Mouse (Mus musculus) forebrain, embryonic 11.5 days (tissue): Measurements from ENCODE around the gene Sec11a. TPM values are rescaled to one million over a fixed set of nuclear protein-coding genes. Genes with fewer than 3 reads are reported as not detected.

Source experiments
- ATAC-seq: fragments of 200-750 bp; cut with Nextera tagmentation; replicated peaks from 2 replicates; pipeline ENCODE4 v1.8.0; 2017; ENCODE audit warnings: moderate TSS enrichment; ENCODE audit not compliant: low FRiP score
- DNase-seq: peaks from one replicate; pipeline ENCODE4 v3.0.0-alpha.2; 2017; ENCODE audit warnings: low spot score
- H3K27ac ChIP-seq: fragments of 300-500 bp; sonication (generic); 2 replicates; pipeline ENCODE4 v1.5.1; 2014; ENCODE audit warnings: low read depth, low read length
- H3K27me3 ChIP-seq: fragments of 300-500 bp; sonication (generic); 2 replicates; pipeline ENCODE4 v1.6.1; 2014; ENCODE audit warnings: mild to moderate bottlenecking, low read length, mixed read lengths; ENCODE audit not compliant: control insufficient read depth, insufficient read depth
- H3K36me3 ChIP-seq: fragments of 300-500 bp; sonication (generic); 2 replicates; pipeline ENCODE4 v1.6.1; 2014; ENCODE audit warnings: mild to moderate bottlenecking, low read length, moderate library complexity, mixed read lengths; ENCODE audit not compliant: control insufficient read depth, insufficient read depth
- H3K4me1 ChIP-seq: fragments of 300-500 bp; sonication (generic); replicated peaks from 2 replicates; pipeline ENCODE4 v1.6.1; 2014; ENCODE audit warnings: low read length, mixed read lengths; ENCODE audit not compliant: control insufficient read depth, insufficient read depth
- H3K4me2 ChIP-seq: fragments of 300-500 bp; sonication (generic); 2 replicates; pipeline ENCODE4 v1.6.1; 2014; ENCODE audit warnings: low read depth, mild to moderate bottlenecking, low read length, moderate library complexity, mixed read lengths; ENCODE audit not compliant: severe bottlenecking
- H3K4me3 ChIP-seq: fragments of 300-500 bp; sonication (generic); 2 replicates; pipeline ENCODE4 v1.5.1; 2014; ENCODE audit warnings: low read depth, low read length
- H3K9ac ChIP-seq: fragments of 300-500 bp; sonication (generic); 2 replicates; pipeline ENCODE4 v1.6.1; 2014; ENCODE audit warnings: low read length
- H3K9me3 ChIP-seq: fragments of 300-500 bp; sonication (generic); 2 replicates; pipeline ENCODE4 v1.6.1; 2016; ENCODE audit warnings: low read length, mixed read lengths; ENCODE audit not compliant: control insufficient read depth
- WGBS: fragments of 180-500 bp; shearing (Covaris S2); extraction: QIAGEN DNeasy Blood & Tissue Kit; methylation state at CpG from one replicate; pipeline ENCODE4 v1.1.7; 2014; 5-methylcytosine and 5-hydroxymethylcytosine counted together
- polyA plus RNA-seq: library from polyadenylated mRNA; unstranded; fragments of >200 nt; fragmentation: Nextera tagmentation; extraction: Ambion mirVana; gene quantifications from 2 replicates; pipeline ENCODE4 v1.2.1, GENCODE M21; 2014

Sec11a gene
- polyA plus RNA-seq, 1 experiment from 2014 or later, result 201 TPM

DNA sequence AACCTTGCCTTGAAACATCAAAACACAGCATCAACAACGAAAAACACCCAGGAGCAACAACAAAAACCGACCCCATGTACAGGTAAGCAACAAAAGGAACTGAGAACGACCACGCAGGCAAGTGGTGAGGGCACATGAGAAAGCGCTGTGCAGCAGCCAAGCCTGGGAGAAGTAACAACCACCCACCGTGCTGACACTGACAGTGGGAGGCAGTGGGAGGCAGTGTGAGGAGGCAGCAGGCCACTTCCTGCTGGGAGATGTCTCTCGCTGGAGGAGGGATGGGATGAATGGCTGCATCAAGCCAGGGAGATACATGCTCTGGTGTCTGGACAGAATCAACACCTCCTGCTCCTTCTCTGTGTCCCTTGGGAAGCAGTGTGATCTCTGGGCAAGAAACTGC lies 50.4 kb downstream of the Sec11a start:
- no peak overlapping the region for H3K9ac ChIP-seq
- H3K4me1 ChIP-seq, result peaks cover 2% of the 10 kb centered on the region; the same call in 1 of the 2 replicates
- ATAC-seq (no peak), DNase-seq (no peak)
- H3K4me2 ChIP-seq, result 0 out of 2 replicates have a peak overlapping the region, but pooled peaks have one; percentile 8
- 94% methylated on average over 7 of the region's 7 CpGs for WGBS
- no peak overlapping the region for H3K4me3 ChIP-seq
- H3K36me3 ChIP-seq, result peaks cover 7% of the 10 kb centered on the region; the same call in 1 of the 2 replicates
- H3K9me3 ChIP-seq, result no peaks in the 10 kb centered on the region
- no peaks in the 10 kb centered on the region for H3K27me3 ChIP-seq
- no peak overlapping the region for H3K27ac ChIP-seq

DNA sequence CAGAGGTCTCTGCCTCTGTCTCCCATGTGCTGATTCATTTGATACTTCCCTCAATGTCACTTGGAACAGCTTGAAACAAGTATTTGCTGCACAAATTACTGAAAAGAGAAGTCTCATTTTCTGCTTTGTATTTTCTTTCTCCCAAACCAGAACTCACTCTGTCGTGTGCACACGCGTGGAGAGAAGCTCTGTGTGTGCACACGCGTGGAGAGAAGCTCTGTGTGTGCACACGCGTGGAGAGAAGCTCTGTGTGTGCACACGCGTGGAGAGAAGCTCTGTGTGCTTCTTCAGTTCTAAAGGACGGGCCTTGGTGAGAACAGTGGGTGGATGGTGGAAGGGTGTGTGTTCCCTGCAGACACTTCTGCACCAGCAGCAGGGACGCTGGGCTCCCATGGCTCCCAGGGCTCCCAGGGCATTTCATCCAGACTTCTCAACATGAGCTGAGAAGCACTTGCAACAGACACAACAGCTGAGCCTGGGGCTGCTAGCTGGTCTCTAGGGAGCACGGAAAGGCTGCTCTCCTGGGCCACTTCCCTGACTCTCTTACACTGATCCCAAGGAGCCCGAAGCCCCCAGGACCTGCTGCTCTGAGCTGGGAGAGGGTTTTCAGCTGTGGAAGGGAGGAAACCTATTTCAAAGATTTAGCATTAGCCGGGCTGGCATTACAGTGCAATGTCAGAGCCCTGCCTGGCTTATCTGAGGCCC lies 52.6 kb downstream of the Sec11a start:
- no peaks in the 10 kb centered on the region for H3K4me1 ChIP-seq
- WGBS, result 95% methylated on average over 14 of the region's 14 CpGs
- H3K36me3 ChIP-seq, result peaks cover 7% of the 10 kb centered on the region; the same call in 1 of the 2 replicates
- no peak overlapping the region for H3K27ac ChIP-seq
- no peak overlapping the region for H3K9ac ChIP-seq
- DNase-seq (no peak), ATAC-seq (no peak)
- no peak overlapping the region for H3K4me2 ChIP-seq
- no peaks in the 10 kb centered on the region for H3K27me3 ChIP-seq
- H3K4me3 ChIP-seq, result no peak overlapping the region
- H3K9me3 ChIP-seq, result no peaks in the 10 kb centered on the region

DNA sequence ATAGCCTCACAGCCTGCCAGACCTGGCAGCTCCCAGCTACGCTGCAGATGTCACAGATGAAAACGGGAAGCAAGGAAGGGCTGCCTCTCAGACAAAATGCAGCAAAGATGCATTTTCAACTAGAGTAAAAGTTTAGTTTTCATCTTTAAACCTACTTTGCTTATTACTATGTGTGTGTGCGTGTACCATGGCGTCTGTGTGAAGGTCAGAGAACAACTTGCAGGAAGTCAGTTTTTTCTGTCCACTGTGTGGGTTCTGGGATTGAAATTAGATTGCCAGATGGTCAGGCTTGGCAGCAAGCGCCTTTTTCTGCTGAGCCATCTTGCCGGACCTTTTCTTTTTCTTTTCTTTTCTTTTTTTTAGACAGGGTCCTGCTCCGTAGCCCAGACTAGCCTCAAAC lies 53.4 kb downstream of the Sec11a start:
- no peak overlapping the region for H3K4me2 ChIP-seq
- H3K36me3 ChIP-seq, result peaks cover 7% of the 10 kb centered on the region; the same call in 1 of the 2 replicates
- WGBS, result 91% methylated on average over 7 of the region's 7 CpGs
- H3K27ac ChIP-seq, result no peak overlapping the region
- no peaks in the 10 kb centered on the region for H3K27me3 ChIP-seq
- ATAC-seq (no peak), DNase-seq (no peak)
- no peak overlapping the region for H3K9ac ChIP-seq
- H3K4me1 ChIP-seq, result 0 out of 2 replicates have a peak, but pooled peaks cover 3% of the 10 kb centered on the region
- H3K9me3 ChIP-seq, result no peaks in the 10 kb centered on the region
- no peak overlapping the region for H3K4me3 ChIP-seq

DNA sequence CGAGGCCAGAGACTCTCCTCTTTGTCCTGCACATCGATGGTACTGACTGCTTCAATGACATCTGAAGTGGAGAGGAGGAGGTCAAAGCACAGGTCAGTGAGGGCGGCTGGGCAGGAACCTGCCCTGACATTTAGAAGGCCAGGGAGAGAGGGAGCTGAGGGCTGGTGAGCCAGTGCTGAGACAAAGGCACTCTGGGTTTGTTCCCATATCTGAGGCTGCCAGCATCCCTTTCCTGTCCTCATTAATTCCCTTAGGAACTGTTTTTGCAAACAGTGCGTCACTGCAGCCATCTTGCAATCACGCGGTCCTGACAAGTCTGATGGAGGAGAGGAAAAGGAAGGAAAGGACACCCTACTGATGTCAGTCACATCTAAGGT lies 53.8 kb downstream of the Sec11a start:
- Histone ChIP-seq H3K9me3 (no peaks in the 10 kb centered on the region), H3K27ac (no peak overlapping the region), H3K36me3 (peaks cover 7% of the 10 kb centered on the region; the same call in 1 of the 2 replicates), H3K27me3 (no peaks in the 10 kb centered on the region), H3K4me2 (no peak overlapping the region), H3K4me3 (no peak overlapping the region), H3K4me1 (0 out of 2 replicates have a peak, but pooled peaks cover 6% of the 10 kb centered on the region), H3K9ac (no peak overlapping the region)
- DNase-seq, result no peak
- ATAC-seq, result no peak
- WGBS, result 80% methylated on average over 6 of the region's 6 CpGs

DNA sequence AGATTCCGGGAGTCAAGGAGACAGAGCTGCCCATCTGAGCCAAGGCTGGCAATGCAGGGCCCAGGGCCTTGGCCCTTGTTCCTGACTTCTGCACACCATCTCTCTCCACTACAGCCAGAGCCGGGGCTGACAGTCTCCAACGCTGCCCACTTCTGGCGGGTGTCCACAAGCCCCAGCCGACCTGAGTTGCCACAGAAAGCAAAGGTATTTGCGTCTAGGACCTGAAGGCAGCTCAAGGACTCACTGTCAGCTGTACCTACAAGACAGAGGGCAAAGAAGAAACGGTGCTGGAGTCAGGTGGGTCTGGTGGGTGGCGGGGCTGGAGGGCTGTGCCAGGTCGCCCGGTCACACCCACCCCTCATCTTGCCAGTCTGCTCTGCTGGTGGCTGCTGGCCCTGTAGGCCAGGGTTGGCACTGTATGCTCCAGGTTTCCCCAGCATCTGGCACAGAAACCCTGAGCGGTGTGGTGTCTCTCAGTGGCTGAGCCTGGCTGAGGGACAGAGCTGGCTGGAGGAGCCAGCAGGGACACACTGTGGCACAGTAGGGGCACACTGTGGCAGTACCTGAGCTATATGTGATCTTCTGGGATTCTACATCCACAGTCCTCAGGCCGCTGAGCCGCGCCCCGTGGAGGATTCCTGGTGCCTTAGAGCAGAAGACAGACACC lies 54.4 kb downstream of the Sec11a start:
- Histone ChIP-seq H3K27me3 (no peaks in the 10 kb centered on the region), H3K4me2 (no peak overlapping the region), H3K36me3 (peaks cover 7% of the 10 kb centered on the region; the same call in 1 of the 2 replicates), H3K9me3 (no peaks in the 10 kb centered on the region), H3K4me1 (0 out of 2 replicates have a peak, but pooled peaks cover 6% of the 10 kb centered on the region), H3K27ac (no peak overlapping the region), H3K9ac (no peak overlapping the region), H3K4me3 (no peak overlapping the region)
- WGBS, result 95% methylated on average over 15 of the region's 15 CpGs
- no peak for DNase-seq
- no peak for ATAC-seq

DNA sequence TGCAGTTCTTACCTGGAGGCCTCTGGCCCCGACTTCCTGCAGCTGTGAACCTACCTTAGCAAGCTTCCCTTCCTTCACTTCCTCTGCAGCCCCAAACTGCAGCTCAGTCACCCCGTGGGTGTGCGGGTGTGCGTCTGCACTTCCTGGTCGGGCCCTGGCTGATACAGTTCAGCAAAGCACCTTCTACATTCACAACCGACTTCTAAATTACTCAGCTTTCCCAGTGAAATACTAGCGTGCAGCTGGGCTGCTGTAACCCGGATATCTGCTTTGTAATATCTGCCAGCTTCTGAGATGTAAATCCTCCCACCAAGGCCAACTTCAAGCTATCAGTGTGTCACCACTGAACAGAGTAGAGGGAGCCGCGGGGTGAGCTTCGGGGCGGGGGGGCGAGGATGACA lies 57.7 kb downstream of the Sec11a start:
- Histone ChIP-seq H3K4me3 (no peak overlapping the region), H3K27me3 (no peaks in the 10 kb centered on the region), H3K27ac (peak overlapping the region; percentile 4; the same call in 1 of the 2 replicates), H3K36me3 (peaks cover 2% of the 10 kb centered on the region; the same call in 1 of the 2 replicates), H3K9ac (peak overlapping the region; percentile 9; the same call in 1 of the 2 replicates), H3K9me3 (no peaks in the 10 kb centered on the region), H3K4me1 (0 out of 2 replicates have a peak, but pooled peaks cover 6% of the 10 kb centered on the region), H3K4me2 (no peak overlapping the region)
- no peak for ATAC-seq
- no peak for DNase-seq
- 82% methylated on average over 13 of the region's 13 CpGs for WGBS

DNA sequence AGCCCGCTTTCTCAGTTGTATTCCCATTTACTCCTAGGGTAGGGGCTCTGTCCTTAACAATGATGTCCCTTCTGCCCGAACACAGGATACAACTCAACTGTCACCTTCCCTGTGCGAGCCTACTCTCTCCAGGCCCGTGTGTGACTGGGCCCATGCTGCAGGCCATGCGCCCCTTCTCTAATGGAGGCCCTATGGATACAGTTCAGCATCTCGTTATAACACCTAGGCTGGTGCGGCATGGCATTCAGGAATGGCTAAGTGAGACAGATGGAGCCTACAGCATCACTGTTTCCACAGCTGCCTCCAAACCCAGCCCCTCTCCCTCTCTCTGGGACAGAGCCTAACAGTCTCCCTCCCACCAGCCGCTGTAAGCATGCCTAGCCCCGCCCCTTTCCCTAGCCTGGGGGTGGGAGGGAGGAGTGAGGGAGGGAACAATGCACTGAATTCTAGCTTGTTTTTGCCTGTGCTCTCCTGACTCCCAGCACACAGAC lies 58.5 kb downstream of the Sec11a start:
- peaks cover 2% of the 10 kb centered on the region; the same call in 1 of the 2 replicates for H3K36me3 ChIP-seq
- no peak overlapping the region for H3K4me3 ChIP-seq
- H3K27ac ChIP-seq, result peak overlapping the region; percentile 41; the same call in 1 of the 2 replicates
- no peak overlapping the region for H3K4me2 ChIP-seq
- H3K9ac ChIP-seq, result peak overlapping the region; percentile 9; the same call in 1 of the 2 replicates
- ATAC-seq (peak; percentile 78), DNase-seq (peak; percentile 85)
- H3K4me1 ChIP-seq, result 0 out of 2 replicates have a peak, but pooled peaks cover 6% of the 10 kb centered on the region
- H3K27me3 ChIP-seq, result no peaks in the 10 kb centered on the region
- 52% methylated on average over 9 of the region's 9 CpGs for WGBS
- H3K9me3 ChIP-seq, result no peaks in the 10 kb centered on the region

DNA sequence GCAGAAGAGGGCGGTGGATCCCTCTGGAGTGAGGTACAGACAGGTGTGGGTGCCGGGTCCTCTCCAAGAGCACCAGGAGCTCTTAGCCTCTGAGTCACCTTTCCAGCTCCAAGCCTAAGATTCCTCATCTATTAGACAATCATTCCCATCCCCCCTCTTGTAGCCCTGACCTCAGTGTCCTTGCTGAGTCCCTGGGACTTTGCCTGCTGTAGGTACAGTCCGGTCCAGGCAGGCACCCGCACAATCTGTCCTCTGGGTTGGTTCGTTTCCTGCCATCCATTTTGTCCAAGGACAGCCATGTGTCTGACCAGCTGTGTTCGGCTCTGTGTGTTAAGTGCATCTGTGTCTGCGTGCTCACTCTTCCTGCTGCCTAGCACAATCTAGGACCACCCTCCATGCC lies 59.0 kb downstream of the Sec11a start:
- 78% methylated on average over 7 of the region's 7 CpGs for WGBS
- Histone ChIP-seq H3K4me1 (0 out of 2 replicates have a peak, but pooled peaks cover 6% of the 10 kb centered on the region), H3K9me3 (no peaks in the 10 kb centered on the region), H3K27ac (peak overlapping the region; percentile 41; the same call in 1 of the 2 replicates), H3K9ac (no peak overlapping the region), H3K36me3 (peaks cover 2% of the 10 kb centered on the region; the same call in 1 of the 2 replicates), H3K4me3 (no peak overlapping the region), H3K27me3 (no peaks in the 10 kb centered on the region), H3K4me2 (no peak overlapping the region)
- no peak for DNase-seq
- ATAC-seq, result 0 out of 2 replicates have a peak, but pooled peaks have one; percentile 10
